Mouse (Mus musculus) midbrain, embryonic 14.5 days (tissue): ENCODE measurements around the gene Tuba1b. TPM values are rescaled to one million over a fixed set of nuclear protein-coding genes. Genes with fewer than 3 reads are reported as not detected.
"Not testable (repeated sequence)": the region's sequence is repeated elsewhere in the genome, so short reads cannot be mapped to it uniquely, and the experiment has no call there.

ENCODE experiments used
- ATAC-seq: fragments of 200-750 bp; cut with Nextera tagmentation; 2 replicates; pipeline ENCODE4 v1.8.0; 2017; ENCODE audit warnings: moderate number of reproducible peaks, moderate library complexity; ENCODE audit not compliant: low FRiP score, low TSS enrichment
- DNase-seq: peaks from one replicate; pipeline ENCODE4 v3.0.0-alpha.2; 2015
- H3K27ac ChIP-seq: fragments of 300-500 bp; sonication (generic); replicated peaks from 2 replicates; pipeline ENCODE4 v1.5.1; 2014; ENCODE audit warnings: mild to moderate bottlenecking, low read depth, low read length, moderate library complexity
- H3K27me3 ChIP-seq: fragments of 300-500 bp; sonication (generic); 2 replicates; pipeline ENCODE4 v1.6.1; 2014; ENCODE audit warnings: low read length, control low read depth, mixed read lengths; ENCODE audit not compliant: control insufficient read depth, insufficient read depth
- H3K36me3 ChIP-seq: fragments of 300-500 bp; sonication (generic); 2 replicates; pipeline ENCODE4 v1.6.1; 2014; ENCODE audit warnings: low read length, control low read depth; ENCODE audit not compliant: control insufficient read depth, insufficient read depth
- H3K4me1 ChIP-seq: fragments of 300-500 bp; sonication (generic); 2 replicates; pipeline ENCODE4 v1.6.1; 2014; ENCODE audit warnings: mild to moderate bottlenecking, antibody characterized with exemption, low read length, control low read depth; ENCODE audit not compliant: control insufficient read depth, insufficient read depth
- H3K4me2 ChIP-seq: fragments of 300-500 bp; sonication (generic); 2 replicates; pipeline ENCODE4 v1.6.1; 2014; ENCODE audit warnings: mild to moderate bottlenecking, low read length, moderate library complexity
- H3K4me3 ChIP-seq: fragments of 300-500 bp; sonication (generic); replicated peaks from 2 replicates; pipeline ENCODE4 v1.5.1; 2014; ENCODE audit warnings: low read depth, low read length
- H3K9ac ChIP-seq: fragments of 300-500 bp; sonication (generic); replicated peaks from 2 replicates; pipeline ENCODE4 v1.6.1; 2014; ENCODE audit warnings: mild to moderate bottlenecking, low read length, moderate library complexity
- H3K9me3 ChIP-seq: fragments of 300-500 bp; sonication (generic); 2 replicates; pipeline ENCODE4 v1.6.1; 2016; ENCODE audit warnings: low read length, control low read depth, mixed read lengths; ENCODE audit not compliant: control insufficient read depth
- WGBS: fragments of 180-500 bp; shearing (Covaris S2); extraction: QIAGEN DNeasy Blood & Tissue Kit; methylation state at CpG from one replicate; pipeline ENCODE4 v1.1.7; 2014; 5-methylcytosine and 5-hydroxymethylcytosine counted together
- polyA plus RNA-seq: library from polyadenylated mRNA; unstranded; fragments of >200 nt; fragmentation: Nextera tagmentation; extraction: Ambion mirVana; gene quantifications from 2 replicates; pipeline ENCODE4 v1.2.1, GENCODE M21; 2014

The Tuba1b gene
- polyA plus RNA-seq, 1 experiment from 2014 or later, result 1,120 TPM

DNA sequence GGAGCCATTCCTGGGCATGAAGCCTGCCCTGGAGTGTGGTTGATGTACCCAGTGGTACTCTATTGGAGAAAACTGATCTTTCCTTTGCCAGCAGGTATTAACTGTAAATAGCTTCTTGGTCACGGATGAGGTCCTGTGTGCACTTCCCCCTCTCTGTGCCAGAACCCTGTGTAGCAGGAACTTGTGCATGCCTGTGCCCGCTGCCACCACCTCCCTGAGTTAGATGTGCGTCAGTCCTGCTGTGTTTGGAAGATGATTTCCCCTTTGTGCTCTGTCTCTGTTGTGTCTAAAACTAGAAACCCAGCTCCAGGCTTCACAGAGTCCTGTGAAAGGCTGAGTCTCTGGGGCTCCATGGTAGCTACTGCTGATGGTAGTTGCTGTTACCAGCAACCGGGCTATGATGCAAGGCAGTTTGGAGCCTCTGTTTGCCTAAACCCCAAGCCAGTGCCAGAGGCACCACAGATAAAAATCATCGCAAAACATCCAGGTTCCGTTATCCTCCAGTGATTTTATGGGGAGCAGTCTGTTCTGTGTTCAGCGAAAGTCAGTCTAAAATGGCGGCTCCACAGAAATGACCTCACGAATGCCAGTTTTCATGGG lies 38.8 kb upstream of the Tuba1b start:
- peak; percentile 4 for DNase-seq
- Histone ChIP-seq H3K27ac (peak overlapping the region; percentile 98), H3K4me2 (no peak overlapping the region), H3K9ac (no peak overlapping the region), H3K4me1 (peaks cover 56% of the 10 kb centered on the region), H3K36me3 (no peaks in the 10 kb centered on the region), H3K4me3 (no peak overlapping the region), H3K27me3 (no peaks in the 10 kb centered on the region), H3K9me3 (no peaks in the 10 kb centered on the region)
- no peak for ATAC-seq
- 77% methylated on average over 9 of the region's 9 CpGs for WGBS

DNA sequence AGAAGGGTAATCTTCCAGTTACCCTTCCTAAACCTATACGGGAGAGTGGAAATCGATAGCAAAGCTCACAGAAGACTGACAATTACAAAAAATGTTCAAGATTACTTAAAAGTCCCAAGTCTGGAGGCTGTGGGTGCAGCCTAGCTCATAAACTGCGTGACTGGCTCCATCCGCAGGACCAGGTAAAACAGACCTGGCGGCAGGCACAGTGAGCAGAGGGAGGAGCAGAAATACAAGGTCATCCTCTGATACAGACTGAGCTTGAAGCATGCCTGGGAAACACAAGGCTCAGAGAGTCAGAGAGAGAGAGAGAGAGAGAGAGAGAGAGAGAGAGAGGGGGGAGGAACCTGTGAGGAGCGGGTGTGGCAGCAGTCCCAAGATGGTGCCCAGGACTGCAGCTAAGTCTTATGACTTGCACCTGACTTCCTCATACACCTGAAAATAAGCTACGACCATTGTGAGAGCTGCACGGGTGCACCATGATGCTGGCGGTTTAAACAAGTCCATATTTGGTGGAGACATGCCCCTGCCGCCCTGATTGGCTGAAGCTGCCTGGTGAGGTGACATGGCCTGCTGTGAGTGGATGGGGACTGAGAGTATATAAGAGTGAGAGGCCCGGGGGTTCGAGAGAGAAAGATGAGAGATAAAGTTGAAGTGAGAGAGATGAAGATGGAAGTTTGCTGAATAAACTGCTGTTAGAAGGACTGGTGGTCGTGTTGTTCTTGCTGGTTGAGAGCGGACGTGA lies 37.4 kb upstream of the Tuba1b start:
- peak overlapping the region; percentile 98 for H3K27ac ChIP-seq
- peak overlapping the region; percentile 20 for H3K4me3 ChIP-seq
- not testable (repeated sequence) for H3K36me3 ChIP-seq, H3K9me3 ChIP-seq, H3K27me3 ChIP-seq
- peaks cover 47% of the 10 kb centered on the region for H3K4me1 ChIP-seq
- WGBS, result 40% methylated on average over 15 of the region's 15 CpGs
- DNase-seq (peak; percentile 71), ATAC-seq (peak; percentile 59; the same call in 1 of the 2 replicates)
- peak overlapping the region; percentile 55 for H3K9ac ChIP-seq
- H3K4me2 ChIP-seq, result peak overlapping the region; percentile 61

DNA sequence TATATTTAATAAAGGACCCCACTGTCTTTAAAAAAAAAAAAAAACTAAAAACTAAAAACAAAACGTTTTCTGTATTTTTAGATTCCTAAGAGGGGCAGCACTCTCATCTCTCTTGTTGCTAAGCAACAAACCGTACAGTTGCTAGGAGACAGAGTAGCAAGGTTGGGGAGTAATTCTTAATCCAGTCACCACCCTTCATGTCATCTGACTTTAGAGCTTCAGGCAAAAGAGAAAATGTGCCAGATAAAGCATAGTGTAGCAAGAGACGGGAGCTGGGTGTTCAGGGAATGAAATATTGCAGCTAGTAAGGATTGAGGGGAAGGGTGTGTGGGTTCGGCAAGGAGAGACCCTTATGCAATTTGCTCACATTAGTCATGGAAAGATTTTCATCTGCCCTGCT lies 36.7 kb upstream of the Tuba1b start:
- peak; percentile 76 for ATAC-seq
- WGBS, result under 1% methylated on average over 4 of the region's 4 CpGs
- H3K27me3 ChIP-seq, result no peaks in the 10 kb centered on the region
- H3K9me3 ChIP-seq, result no peaks in the 10 kb centered on the region
- H3K27ac ChIP-seq, result peak overlapping the region; percentile 98
- H3K4me1 ChIP-seq, result peaks cover 42% of the 10 kb centered on the region
- H3K9ac ChIP-seq, result peak overlapping the region; percentile 55
- H3K36me3 ChIP-seq, result no peaks in the 10 kb centered on the region
- peak; percentile 94 for DNase-seq
- peak overlapping the region; percentile 20 for H3K4me3 ChIP-seq
- peak overlapping the region; percentile 61 for H3K4me2 ChIP-seq

DNA sequence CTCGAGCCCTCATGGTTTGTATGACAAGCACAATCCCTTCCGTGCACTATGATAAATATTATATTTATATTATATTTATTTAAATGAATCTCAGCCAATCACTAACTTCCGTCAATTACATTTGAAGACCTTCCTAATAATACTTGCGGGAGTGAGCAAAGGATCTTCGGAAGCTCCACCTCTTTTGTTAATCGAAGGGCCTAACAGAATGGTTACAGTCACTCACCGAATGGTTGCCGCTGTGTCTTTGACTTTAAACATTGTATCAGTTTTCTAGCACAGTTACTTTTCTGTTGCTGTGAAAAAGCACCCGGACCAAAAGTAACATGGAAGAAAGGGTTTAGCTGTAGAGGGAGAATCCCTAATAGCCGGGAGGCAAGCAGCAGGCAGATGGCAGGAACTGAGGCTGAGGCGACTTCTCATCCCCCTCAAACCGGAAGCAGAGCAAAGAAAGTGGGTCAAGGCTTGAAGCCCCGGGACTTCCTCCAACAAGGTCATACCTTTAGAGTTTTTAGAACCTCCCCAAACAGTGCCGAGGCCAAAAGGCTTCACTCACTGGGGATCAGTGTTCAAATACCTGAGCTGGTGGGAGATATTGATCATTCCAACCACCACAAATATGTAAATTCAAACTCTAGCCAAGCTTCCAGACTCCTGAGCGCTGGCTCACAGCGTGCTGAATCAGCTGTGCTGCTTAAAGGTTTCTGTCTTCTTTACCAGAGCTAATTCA lies 35.2 kb upstream of the Tuba1b start:
- Histone ChIP-seq H3K4me1 (peaks cover 42% of the 10 kb centered on the region), H3K9me3 (no peaks in the 10 kb centered on the region), H3K4me2 (peak overlapping the region; percentile 61), H3K36me3 (no peaks in the 10 kb centered on the region), H3K9ac (peak overlapping the region; percentile 50), H3K27ac (peak overlapping the region; percentile 98), H3K4me3 (peak overlapping the region; percentile 14; the same call in 1 of the 2 replicates), H3K27me3 (no peaks in the 10 kb centered on the region)
- DNase-seq (peak; percentile 67), ATAC-seq (no peak)
- WGBS, result 1% methylated on average over 16 of the region's 16 CpGs

DNA sequence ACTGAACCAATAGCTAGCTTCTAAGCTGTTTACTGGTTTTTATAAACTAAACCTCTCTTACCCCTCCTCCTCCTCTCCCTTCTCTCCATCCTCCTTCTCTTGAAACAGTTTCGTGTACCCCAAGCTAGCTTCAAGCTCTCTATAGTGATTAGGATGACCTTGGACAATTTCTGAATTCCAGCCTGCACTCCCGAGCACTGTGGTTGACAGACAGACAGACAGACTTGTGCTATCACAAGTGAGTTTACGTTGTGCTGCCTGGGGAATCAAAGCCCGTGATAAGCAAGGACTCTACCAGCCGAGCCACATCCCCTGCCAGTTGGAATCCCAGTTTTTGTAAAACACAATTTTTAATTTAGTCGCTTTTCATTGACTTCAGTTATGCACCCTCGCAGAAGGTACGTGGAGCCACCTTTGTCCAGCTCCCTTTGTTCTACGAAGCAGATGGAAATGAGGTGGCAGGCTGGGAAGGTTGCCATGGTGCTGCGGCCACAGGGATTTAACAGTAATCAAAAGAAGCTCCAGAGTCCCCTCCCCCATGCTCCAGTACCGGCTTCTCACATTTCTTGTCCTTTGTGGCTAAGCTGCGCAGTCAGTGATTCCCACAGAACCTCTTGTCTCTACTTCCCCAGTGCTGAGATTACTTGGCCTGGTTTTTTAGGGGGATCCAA lies 34.5 kb upstream of the Tuba1b start:
- 1% methylated on average over 12 of the region's 12 CpGs for WGBS
- Histone ChIP-seq H3K9me3 (peaks cover 2% of the 10 kb centered on the region; the same call in 1 of the 2 replicates), H3K36me3 (no peaks in the 10 kb centered on the region), H3K27ac (peak overlapping the region; percentile 98), H3K4me1 (peaks cover 42% of the 10 kb centered on the region), H3K9ac (peak overlapping the region; percentile 50), H3K27me3 (no peaks in the 10 kb centered on the region), H3K4me2 (peak overlapping the region; percentile 61), H3K4me3 (peak overlapping the region; percentile 14; the same call in 1 of the 2 replicates)
- ATAC-seq, result peak; percentile 89
- peak; percentile 95 for DNase-seq

DNA sequence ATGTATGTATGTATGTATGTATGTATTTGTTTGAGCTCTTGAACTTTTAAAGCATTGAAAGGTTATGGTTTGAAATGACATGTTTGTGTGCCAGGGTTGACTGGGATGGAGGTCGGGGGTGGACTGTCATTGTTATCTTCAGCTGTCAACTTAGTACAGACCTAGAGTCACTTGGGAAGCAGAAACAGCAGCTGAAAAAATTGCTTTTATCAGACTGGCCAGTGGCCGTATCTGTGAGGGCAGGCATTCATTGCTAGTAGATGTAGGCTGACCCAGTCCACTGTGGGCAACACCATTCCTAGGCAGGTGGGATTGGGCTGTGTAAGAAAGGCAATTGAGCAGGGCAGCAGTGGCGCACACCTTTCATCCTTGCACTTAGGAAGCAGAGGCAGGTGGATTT lies 25.2 kb upstream of the Tuba1b start:
- WGBS, result 83% methylated on average over 3 of the region's 3 CpGs
- H3K27ac ChIP-seq, result no peak overlapping the region
- no peak overlapping the region for H3K4me2 ChIP-seq
- no peaks in the 10 kb centered on the region for H3K27me3 ChIP-seq
- no peak overlapping the region for H3K9ac ChIP-seq
- peaks cover 14% of the 10 kb centered on the region for H3K4me1 ChIP-seq
- DNase-seq (no peak), ATAC-seq (no peak)
- H3K4me3 ChIP-seq, result no peak overlapping the region
- H3K36me3 ChIP-seq, result no peaks in the 10 kb centered on the region
- peaks cover 4% of the 10 kb centered on the region; the same call in 1 of the 2 replicates for H3K9me3 ChIP-seq

DNA sequence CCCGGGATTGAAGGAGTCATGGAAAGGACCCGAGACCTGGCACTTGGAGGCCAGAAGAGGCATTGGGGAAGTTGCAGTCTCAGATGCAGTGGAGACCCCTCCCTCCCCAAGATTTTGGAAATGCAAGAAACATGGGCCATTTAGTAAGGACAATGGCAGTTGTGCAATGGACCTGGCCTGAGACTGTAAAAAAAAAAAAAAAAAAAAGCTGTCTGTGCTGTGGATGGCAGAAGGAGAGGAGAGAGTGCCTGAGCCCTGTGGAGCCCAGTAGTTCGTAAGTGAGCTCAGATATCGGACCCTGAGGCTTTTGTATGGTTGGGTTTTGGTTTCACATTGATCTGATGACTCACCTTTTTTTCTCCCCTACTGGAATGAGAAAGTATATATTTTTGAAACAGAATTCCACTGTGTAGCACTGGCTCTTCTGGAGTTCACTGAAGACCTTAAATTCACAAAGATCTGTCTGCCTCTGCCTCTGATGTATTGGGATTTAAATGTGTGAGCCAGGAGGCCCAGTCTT lies 24.6 kb upstream of the Tuba1b start:
- WGBS, result 90% methylated on average over 4 of the region's 4 CpGs
- no peak overlapping the region for H3K27ac ChIP-seq

DNA sequence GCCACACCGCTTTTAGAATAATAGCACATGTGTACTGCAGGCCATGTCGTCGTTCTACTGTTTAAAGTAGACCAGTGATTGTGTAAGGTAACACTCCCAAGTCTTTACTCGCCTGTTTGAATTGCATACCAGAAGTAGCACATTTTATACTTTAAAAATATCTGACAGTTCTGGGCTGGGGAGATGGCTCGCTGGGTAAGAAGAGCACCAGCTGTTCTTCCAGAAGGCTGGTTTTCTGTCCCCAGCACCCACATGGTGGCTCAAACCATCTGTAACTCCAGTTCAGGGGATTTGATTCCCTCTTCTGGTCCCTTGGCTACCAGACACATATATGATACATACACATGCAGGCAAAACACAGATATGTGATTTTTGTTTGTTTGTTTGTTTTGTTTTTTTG lies 23.1 kb upstream of the Tuba1b start:
- Histone ChIP-seq H3K27me3 (no peaks in the 10 kb centered on the region), H3K4me1 (peaks cover 14% of the 10 kb centered on the region), H3K4me3 (no peak overlapping the region), H3K27ac (no peak overlapping the region), H3K9me3 (no peaks in the 10 kb centered on the region), H3K36me3 (no peaks in the 10 kb centered on the region), H3K9ac (no peak overlapping the region), H3K4me2 (no peak overlapping the region)
- no peak for DNase-seq
- 92% methylated on average over 5 of the region's 5 CpGs for WGBS
- ATAC-seq, result no peak

More for the DNA sequence above, 24.6 kb upstream of the Tuba1b start:
- H3K4me1 ChIP-seq, result peaks cover 14% of the 10 kb centered on the region
- no peak overlapping the region for H3K4me3 ChIP-seq
- no peak overlapping the region for H3K4me2 ChIP-seq
- peaks cover 3% of the 10 kb centered on the region; the same call in 1 of the 2 replicates for H3K9me3 ChIP-seq
- no peak for ATAC-seq
- DNase-seq, result no peak
- H3K36me3 ChIP-seq, result no peaks in the 10 kb centered on the region
- no peaks in the 10 kb centered on the region for H3K27me3 ChIP-seq
- no peak overlapping the region for H3K9ac ChIP-seq
